Comparison of ENCODE assay signal across 8 mouse cellular contexts in genomic region chr1:86703965-86704326, GRCm38 (mm10). TPM values are rescaled to one million over a fixed set of nuclear protein-coding genes. Genes with fewer than 3 reads are reported as not detected.
DNase-seq lines count a peak whose midpoint lies in the region; ATAC-seq and TF ChIP-seq lines count a peak whose summit lies in the region.

No protein-coding gene starts in this region.

- H3K4me2 ChIP-seq in heart, embryonic 11.5 days: peak overlapping the region; percentile 75
- H3K4me2 ChIP-seq in CH12.LX (ENCODE audit: insufficient read depth, low read depth, poor library complexity, severe bottlenecking): peak overlapping the region; percentile 50; the same call in 1 of the 2 replicates
- H3K4me2 ChIP-seq in forebrain, embryonic 12.5 days: peak overlapping the region; percentile 81
- H3K4me2 ChIP-seq in liver, embryonic 13.5 days: peak overlapping the region; percentile 67

- peak overlapping the region; percentile 87 for H3K27ac ChIP-seq in heart, embryonic 11.5 days (ENCODE audit: low read depth, low read length)
- H3K27ac ChIP-seq in CH12.LX (ENCODE audit: insufficient read depth, low read depth): no peak overlapping the region
- peak overlapping the region; percentile 92 for H3K27ac ChIP-seq in forebrain, embryonic 12.5 days
- peak overlapping the region; percentile 75 for H3K27ac ChIP-seq in liver, embryonic 13.5 days

- H3K4me3 ChIP-seq in heart, embryonic 11.5 days (ENCODE audit: low read depth, low read length): peak overlapping the region; percentile 79
- H3K4me3 ChIP-seq in CH12.LX (replicated peaks in 1 of 3; ENCODE audit: low read depth in 2 of 3, low read length in 2 of 3, poor library complexity in 1 of 3): peak overlapping the region; percentile 64 to 83 (median 80)
- peak overlapping the region; percentile 87 for H3K4me3 ChIP-seq in forebrain, embryonic 12.5 days (replicated peaks)
- H3K4me3 ChIP-seq in liver, embryonic 13.5 days (replicated peaks): peak overlapping the region; percentile 80

- H3K9ac ChIP-seq in heart, embryonic 11.5 days (ENCODE audit: low read depth, low read length): peak overlapping the region; percentile 94
- H3K9ac ChIP-seq in CH12.LX (ENCODE audit: insufficient read depth, low read depth): peak overlapping the region; percentile 74
- peak overlapping the region; percentile 91 for H3K9ac ChIP-seq in forebrain, embryonic 12.5 days
- peak overlapping the region; percentile 83 for H3K9ac ChIP-seq in liver, embryonic 13.5 days

- TF ChIP-seq EP300 in CH12.LX (IDR thresholded peaks at IDR 0.05; ENCODE audit: low read length): no peak

- WGBS in heart, embryonic 11.5 days (ENCODE audit: insufficient replicate concordance): under 1% methylated on average over 27 of the region's 27 CpGs
- under 1% methylated on average over 27 of the region's 27 CpGs for WGBS in forebrain, embryonic 12.5 days
- under 1% methylated on average over 27 of the region's 27 CpGs for WGBS in liver, embryonic 13.5 days (ENCODE audit: insufficient replicate concordance)

- TF ChIP-seq RAD21 in CH12.LX (IDR thresholded peaks at IDR 0.05; ENCODE audit: low read depth, low read length): no peak

- dilution Hi-C loops in CH12.LX (cut with MboI; ENCODE audit: extremely low pct_ligation_motif_present, extremely low pct_unique_long_range_greater_than_20kb, low sequenced_read_pairs): no loop called here

- DNase-seq in heart, adult 9 months (ENCODE audit: low spot score in 2 of 2): no peak
- no peak for DNase-seq in CH12.LX (ENCODE audit: extremely low read depth)
- no peak for DNase-seq in liver, embryonic 13.5 days
- no peak for DNase-seq in adrenal gland, adult 8-10 months
- no peak for DNase-seq in left cerebral cortex, adult 9 months (ENCODE audit: low spot score in 2 of 2)
- no peak for DNase-seq in spleen, postnatal 14 days (ENCODE audit: low spot score in 2 of 2)

- no peak for TF ChIP-seq CTCF in CH12.LX (conservative IDR thresholded peaks at IDR 0.05 in 1 of 2, IDR thresholded peaks at IDR 0.05 in 1 of 2; ENCODE audit: low read depth in 2 of 2, low read length in 2 of 2)

- ATAC-seq in heart, embryonic 11.5 days (replicated peaks; ENCODE audit: insufficient number of reproducible peaks, low FRiP score, low TSS enrichment): no peak
- ATAC-seq in forebrain, embryonic 12.5 days (ENCODE audit: low FRiP score): no peak
- ATAC-seq in liver, embryonic 13.5 days (ENCODE audit: low read depth): peak; percentile 54

- no peaks in the 10 kb centered on the region for H3K79me2 ChIP-seq in CH12.LX (replicated peaks; ENCODE audit: control insufficient read depth, extremely low read depth, insufficient read depth, poor library complexity, severe bottlenecking)

- 0 out of 2 replicates have a peak, but pooled peaks cover 5% of the 10 kb centered on the region for H3K4me1 ChIP-seq in heart, embryonic 11.5 days (ENCODE audit: control insufficient read depth, insufficient read depth, low read length)
- peaks cover 3 to 16% of the 10 kb centered on the region in 2 experiments; a peak in 3 of 4 replicates for H3K4me1 ChIP-seq in CH12.LX (ENCODE audit: control insufficient read depth in 1 of 2, insufficient read depth in 2 of 2)
- peaks cover 22% of the 10 kb centered on the region for H3K4me1 ChIP-seq in forebrain, embryonic 12.5 days
- H3K4me1 ChIP-seq in liver, embryonic 13.5 days (replicated peaks): peaks cover 43% of the 10 kb centered on the region

- in situ Hi-C loops in CH12.LX (cut with MboI; ENCODE audit: low pct_ligation_motif_present, low pct_unique_long_range_greater_than_20kb, low sequenced_read_pairs): no loop called here

- no peaks in the 10 kb centered on the region for H3K36me3 ChIP-seq in heart, embryonic 11.5 days (ENCODE audit: control insufficient read depth, insufficient read depth, low read length)
- H3K36me3 ChIP-seq in CH12.LX (replicated peaks in 1 of 2; ENCODE audit: control insufficient read depth in 1 of 2, insufficient read depth in 1 of 2, low read length in 1 of 2): no peaks in the 10 kb centered on the region
- no peaks in the 10 kb centered on the region for H3K36me3 ChIP-seq in forebrain, embryonic 12.5 days (replicated peaks)
- H3K36me3 ChIP-seq in liver, embryonic 13.5 days: no peaks in the 10 kb centered on the region

- no peaks in the 10 kb centered on the region for H3K9me3 ChIP-seq in heart, embryonic 11.5 days (replicated peaks; ENCODE audit: control insufficient read depth, low read length)
- H3K9me3 ChIP-seq in CH12.LX (replicated peaks; ENCODE audit: low read length): no peaks in the 10 kb centered on the region
- no peaks in the 10 kb centered on the region for H3K9me3 ChIP-seq in forebrain, embryonic 12.5 days
- H3K9me3 ChIP-seq in liver, embryonic 13.5 days (replicated peaks): no peaks in the 10 kb centered on the region

- no peaks in the 10 kb centered on the region for H3K27me3 ChIP-seq in heart, embryonic 11.5 days (ENCODE audit: control insufficient read depth, insufficient read depth, low read length)
- H3K27me3 ChIP-seq in CH12.LX (replicated peaks): no peaks in the 10 kb centered on the region
- no peaks in the 10 kb centered on the region for H3K27me3 ChIP-seq in forebrain, embryonic 12.5 days
- H3K27me3 ChIP-seq in liver, embryonic 13.5 days: no peaks in the 10 kb centered on the region

- TF ChIP-seq POLR2A in CH12.LX (IDR thresholded peaks at IDR 0.05; ENCODE audit: low read depth, low read length): no peak

TF ChIP-seq in CH12.LX, 34 proteins besides CTCF, POLR2A, EP300 and RAD21:
- TF ChIP-seq MAX (IDR thresholded peaks at IDR 0.05; ENCODE audit: low read length) (no peak), GABPA (IDR thresholded peaks at IDR 0.05; ENCODE audit: insufficient replicate concordance, low read depth, low read length) (no peak), TBP (conservative IDR thresholded peaks at IDR 0.05; ENCODE audit: low read depth, low read length) (0 out of 2 replicates have a peak, but pooled peaks have one; percentile 31)
TF ChIP-seq in CH12.LX: peak in this region for 1.

RNA-seq across cellular contexts. Expression of gene Dis3l2, which starts 0.3 kb away (rescaled TPM):
- polyA plus RNA-seq in heart, embryonic 11.5 days (2014; fragmentation: Nextera tagmentation; extraction: Ambion mirVana): 15.8 and 18.6 TPM in 2 replicates
- total RNA-seq in CH12.LX (2012; rRNA removed) (13.1 and 17.4 TPM in 2 replicates), CH12.LX (2014; rRNA removed) (16.5 and 16.9 TPM in 2 replicates)
- 9.6 and 12.4 TPM in 2 replicates for polyA plus RNA-seq in CH12.LX (2012; ENCODE audit: insufficient read length, low read depth)
- 40.7 and 41.7 TPM in 2 replicates for polyA plus RNA-seq in forebrain, embryonic 12.5 days (2016; fragmentation: Nextera tagmentation; extraction: Ambion mirVana)
- polyA plus RNA-seq in liver, embryonic 13.5 days (2015; fragmentation: Nextera tagmentation; extraction: Ambion mirVana): 8.8 and 11.1 TPM in 2 replicates
- 10 to 100 TPM; 15.3 to 25.2 (median 19.6) TPM for total RNA-seq in adrenal gland, adult 8-10 months (2022)

RNA-seq across cellular contexts. Expression of gene Nppc, which starts 33.6 kb away (rescaled TPM):
- 0.30 and 0.49 TPM in 2 replicates for polyA plus RNA-seq in heart, embryonic 11.5 days (2014; fragmentation: Nextera tagmentation; extraction: Ambion mirVana)
- total RNA-seq in CH12.LX (2012; rRNA removed) (0.13 TPM in 1 of 2 replicates, not detected in the other), CH12.LX (2014; rRNA removed) (not detected in 2 replicates)
- not detected in 2 replicates for polyA plus RNA-seq in CH12.LX (2012; ENCODE audit: insufficient read length, low read depth)
- polyA plus RNA-seq in forebrain, embryonic 12.5 days (2016; fragmentation: Nextera tagmentation; extraction: Ambion mirVana): 0.83 and 1.6 TPM in 2 replicates
- not detected in 2 replicates for polyA plus RNA-seq in liver, embryonic 13.5 days (2015; fragmentation: Nextera tagmentation; extraction: Ambion mirVana)
- total RNA-seq in adrenal gland, adult 8-10 months (2022): not detected
